Mouse (Mus musculus) ES-CJ7 (cell line): ENCODE data around the gene Hras.

ENCODE experiments used
- DNase-seq: peaks from one replicate; pipeline ENCODE4 v3.0.0; 2011; ENCODE audit warnings: low read depth, low spot score

Gene Hras

DNA sequence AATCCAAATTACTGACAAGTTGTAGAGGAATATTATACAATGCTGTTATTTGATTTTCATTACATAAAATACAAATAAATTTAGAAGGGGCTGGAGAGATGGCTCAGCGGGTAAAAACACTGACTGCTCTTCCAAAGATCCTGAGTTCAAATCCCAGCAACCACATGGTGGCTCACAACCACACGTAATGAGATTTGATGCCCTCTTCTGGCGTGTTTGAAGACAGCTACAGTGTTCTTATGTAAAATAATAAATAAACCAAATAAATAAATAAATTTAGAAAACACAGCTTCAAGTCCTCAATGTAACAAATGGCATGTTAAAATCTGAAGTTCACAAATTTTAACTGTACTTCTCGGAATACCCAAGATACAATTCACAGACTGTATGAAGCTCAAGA lies 18.7 kb downstream of the Hras start:
- no peak for DNase-seq

DNA sequence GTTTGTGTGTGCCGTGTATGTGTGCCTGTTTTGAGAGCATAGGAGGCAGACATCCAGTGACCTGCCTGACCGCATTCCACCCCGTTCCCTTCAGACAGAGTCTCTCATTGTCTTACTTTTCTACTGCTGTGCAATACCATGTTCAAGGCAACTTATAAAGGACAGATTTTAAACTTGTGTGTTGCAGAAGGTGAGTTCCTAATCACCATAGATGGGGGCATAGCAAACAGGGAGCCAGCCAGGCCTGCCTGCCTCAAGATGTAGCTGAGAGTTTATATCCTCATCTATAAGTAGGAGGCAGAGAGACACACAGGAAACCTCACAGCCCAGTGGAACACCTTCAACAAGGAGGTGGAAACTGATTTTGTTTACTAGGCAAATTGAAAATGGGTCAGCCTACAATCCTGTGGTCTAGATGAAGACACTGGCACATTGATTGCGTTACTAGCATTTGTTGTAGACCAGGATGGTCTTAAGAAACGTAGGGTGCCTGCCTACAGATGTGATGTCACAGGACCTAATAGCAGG lies 20.4 kb downstream of the Hras start:
- DNase-seq, result no peak

DNA sequence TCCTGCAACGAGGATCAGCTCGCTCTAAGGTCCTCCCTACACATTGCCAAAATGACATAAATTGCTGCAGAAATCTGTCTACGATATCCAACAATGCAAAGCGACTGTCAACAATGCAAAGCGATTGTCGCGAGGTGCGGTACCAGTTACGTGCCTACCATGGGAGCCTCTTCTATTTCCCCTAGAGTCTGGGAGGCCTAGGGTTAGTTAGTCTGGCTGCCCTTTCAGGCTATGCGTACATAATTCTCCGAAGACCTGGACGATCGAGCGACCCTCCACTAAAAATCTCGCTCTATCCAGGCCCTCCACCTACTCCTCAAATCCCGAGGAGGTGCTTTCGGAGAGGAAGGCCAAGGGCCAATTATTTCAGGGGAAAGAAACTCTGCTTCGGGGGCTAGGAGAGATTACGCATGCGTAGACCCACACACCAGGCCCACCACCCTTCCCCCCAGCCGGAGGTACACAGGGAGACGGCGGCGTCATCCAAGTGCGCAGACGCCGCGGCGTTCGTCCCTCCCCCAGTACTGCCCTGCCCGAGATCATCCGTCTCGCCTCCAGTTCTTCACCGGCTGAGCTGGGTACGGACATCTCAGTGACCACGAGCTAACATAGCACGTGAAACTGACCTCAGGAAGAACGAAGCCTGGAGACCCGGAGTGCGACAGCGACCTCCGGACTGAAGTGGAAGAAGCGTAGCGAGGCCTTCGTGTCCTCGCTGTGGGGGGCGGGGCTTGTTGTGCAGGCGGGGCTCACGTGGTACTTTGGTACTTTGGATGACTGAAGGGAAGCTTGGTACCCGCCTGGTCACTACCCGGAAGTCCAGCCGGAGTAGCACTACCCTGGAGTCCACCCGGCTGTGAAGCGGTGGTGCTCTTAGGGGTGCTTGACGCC lies 21.4 kb downstream of the Hras start, which contains the start of gene Rnh1:
Rnh1 (minus strand) TSS at position 742 of the 891 bp plus-strand sequence.
- DNase-seq, result peak; percentile 96

DNA sequence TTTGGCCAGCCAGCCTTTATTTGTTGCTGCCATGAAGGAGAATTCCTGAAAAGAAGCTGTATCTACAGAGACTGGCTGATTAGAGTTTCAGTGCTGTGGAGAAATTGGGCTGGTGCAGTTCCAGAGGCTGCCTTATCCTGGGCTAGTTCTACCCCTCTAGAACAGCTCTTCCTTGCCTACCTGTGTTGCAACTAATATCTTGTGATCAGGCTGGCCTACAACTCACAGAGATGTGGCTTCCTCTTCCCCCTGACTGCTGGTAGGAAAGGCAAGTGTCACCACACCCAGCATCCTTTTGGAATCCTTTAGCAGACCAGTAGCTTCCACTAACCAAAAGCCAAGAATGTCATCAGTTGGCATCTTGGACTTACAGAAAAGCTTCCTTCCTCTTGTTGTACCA lies 23.9 kb downstream of the Hras start:
- no peak for DNase-seq

DNA sequence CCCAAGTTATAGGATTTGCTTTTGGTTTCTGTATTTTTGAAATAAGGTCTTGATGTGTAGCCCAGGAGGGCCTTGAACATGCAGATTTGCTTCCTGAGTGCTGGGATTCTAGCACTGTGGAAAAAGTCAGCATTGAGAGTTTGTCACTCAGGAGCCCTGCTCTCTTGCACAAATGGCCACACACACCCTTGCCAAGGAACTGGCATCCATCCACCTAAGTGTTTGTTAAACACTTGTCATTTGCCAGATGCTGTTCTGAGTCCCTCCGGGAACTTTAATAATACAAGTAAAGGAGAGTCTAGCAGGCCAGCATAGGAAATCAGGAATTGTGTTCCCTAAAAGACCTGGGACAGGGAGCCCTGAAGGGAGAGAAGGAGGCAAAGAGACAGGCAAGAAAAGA lies 24.5 kb downstream of the Hras start:
- no peak for DNase-seq

DNA sequence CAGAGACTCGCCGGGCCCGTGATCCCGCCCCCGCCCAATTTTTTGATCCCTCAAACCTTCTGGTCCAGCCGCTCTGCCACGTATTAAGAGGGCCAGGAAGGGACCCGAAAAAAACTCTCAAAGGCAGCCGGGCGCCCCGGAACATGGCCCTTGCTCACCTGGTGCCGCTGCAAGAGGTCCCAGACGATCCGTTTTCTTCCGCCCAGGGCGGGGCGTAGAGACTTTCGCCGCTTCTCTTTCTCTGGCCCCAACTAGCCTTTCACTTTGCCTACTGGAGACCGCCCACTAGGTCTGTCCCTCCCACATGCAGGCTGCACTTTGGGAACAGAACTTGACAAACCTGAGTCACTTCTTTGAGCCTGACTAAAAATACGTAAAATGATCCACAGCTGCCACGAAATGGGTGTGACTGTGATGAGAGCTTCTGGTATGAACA lies 25.3 kb downstream of the Hras start:
- DNase-seq, result peak; percentile 68

DNA sequence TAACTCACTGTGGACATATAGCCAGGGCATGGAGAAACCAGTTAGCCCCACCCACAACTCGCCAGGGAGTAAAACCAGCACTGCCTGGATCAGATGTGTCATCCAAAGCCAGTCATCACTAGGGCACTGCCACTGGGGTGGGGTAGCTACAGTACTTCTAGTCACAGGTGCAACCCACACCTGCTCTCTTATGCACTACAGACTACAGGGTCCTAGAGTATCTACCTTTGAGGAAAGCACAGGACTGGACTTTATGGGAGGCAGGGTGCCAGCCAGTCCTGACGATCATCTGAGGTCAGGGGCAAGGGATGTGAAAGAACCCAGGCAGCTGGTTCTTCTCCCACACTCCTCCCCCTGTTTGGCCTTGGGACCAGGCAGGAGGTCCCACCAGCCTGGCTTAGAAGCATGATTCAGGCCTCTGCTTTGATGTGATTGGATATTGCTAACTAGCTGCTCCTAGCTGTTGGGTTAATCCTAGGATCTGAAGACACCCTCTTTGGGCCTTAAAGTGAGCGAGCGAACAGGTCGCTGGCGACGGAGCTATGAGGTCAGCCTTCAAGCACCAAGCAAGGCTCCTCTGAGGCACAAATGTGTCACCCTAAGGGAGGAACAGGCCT lies 25.8 kb downstream of the Hras start:
- peak; percentile 53 for DNase-seq

DNA sequence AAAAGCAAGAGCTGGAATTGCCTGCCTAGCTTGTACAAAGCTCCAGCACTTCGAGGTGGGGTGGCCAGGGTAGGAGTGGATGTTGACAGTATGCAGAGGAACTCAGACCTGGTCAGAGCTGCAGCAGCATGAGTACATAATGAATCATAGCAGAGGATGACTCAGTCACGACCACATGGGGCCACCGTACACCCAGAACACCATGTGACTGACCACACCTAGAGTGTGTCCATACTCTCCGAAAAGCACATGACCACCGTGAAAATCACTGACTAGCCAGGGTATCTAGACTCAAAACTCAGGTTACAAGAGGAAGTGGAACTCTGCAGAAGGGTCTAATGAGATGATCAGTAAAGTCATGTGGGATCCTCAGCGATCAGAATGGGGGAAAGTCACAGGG lies 29.0 kb downstream of the Hras start:
- DNase-seq, result no peak

DNA sequence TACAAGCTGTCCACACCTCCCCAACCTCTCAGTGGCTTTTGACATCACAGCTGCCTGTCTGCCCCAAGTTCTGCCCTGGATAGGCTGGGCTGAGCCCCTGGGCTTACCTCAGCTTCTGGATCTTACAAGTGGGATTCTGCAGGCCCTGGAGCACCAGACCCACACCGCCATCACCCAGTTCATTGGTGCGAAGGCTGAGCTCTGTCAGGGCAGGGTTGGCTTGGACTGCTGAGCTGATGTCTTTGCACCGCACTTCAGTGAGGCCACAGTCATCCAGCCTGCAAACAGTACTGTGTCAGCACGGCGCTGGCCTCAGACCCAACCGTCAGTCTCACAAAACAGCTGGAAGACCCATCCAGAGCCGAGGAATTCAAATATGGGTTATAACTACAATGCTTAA lies 29.4 kb downstream of the Hras start:
- DNase-seq, result no peak

DNA sequence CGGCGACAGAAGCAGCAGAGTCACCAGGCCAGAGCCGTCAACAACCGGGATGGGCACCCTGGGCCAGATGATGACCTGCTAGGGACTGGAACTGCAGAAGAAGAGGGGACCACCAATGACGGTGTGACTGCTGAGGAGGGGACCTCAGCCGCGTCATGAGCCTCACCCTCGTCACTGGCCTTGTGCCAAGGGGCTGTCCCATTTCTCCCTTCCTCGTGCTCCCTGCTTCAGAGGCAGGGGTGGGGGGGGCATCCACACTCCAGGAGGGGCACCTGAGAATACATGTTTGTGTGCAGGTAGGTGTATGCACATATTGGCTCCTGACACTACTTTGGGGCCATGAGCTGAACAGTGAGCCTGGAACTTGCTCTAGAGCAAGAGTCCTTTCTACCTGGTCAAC lies 38.4 kb downstream of the Hras start:
- no peak for DNase-seq

DNA sequence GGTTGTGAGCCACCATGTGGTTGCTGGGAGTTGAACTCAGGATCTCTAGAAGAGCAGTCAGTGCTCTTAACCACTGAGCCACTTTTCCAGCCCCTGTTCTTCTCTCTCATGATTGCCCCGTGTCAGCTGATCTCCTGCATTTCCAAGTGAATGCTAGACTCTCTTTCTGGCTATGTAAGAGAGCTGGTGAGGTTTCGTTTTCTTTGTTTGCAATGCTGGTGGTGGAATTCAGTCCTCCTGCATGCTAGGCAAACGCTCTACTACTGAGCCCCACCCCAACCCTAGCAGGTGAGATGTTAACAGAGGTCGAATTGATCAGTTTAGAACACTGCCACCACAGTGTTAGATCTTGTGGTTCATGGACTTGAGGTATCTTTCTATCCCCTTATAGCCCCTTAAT lies 45.2 kb downstream of the Hras start:
- peak; percentile 97 for DNase-seq

DNA sequence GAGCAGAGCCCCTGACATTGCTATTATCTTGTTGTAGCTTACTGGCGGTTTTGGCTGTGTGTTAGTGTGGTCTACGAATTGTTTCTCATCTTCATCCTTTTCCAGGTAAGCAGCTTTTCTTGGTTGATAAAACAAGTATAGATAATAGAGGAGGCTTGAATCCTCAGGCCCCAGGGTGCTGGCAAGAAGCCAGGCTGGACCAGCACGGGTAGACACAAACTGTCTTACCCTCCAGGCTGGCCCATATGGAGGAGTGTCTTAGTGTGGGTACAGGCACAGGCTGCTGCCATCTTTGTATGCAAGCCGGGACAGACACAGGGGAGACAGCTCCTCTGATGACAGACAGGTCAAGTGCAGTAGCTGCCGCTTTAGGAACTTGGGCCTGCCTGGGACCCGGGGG lies 46.8 kb downstream of the Hras start:
- no peak for DNase-seq

DNA sequence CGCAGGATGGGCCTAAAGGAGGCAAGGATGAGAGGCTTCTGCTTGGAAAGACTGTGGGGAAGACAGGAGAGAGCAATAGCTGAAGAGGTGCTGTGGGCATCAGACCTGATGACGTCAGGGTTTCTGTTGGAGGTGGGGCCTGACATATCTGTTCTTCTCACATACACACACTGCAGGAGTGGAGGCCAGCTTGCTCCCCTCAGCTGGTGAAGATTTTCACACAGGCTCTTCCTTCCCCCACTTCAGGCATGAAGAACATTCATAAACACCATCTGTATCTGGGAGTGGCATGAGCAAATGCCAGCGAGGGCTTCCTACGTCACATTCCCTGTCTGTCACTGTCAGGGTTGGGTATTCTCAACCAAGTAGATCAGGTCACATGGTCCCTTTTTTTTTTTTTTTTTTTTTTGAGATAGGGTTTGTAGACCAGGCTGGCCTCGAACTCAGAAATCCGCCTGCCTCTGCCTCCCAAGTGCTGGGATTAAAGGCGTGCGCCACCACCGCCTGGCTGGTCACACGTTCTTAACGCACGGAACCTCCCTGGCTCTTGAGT lies 47.7 kb downstream of the Hras start:
- no peak for DNase-seq

DNA sequence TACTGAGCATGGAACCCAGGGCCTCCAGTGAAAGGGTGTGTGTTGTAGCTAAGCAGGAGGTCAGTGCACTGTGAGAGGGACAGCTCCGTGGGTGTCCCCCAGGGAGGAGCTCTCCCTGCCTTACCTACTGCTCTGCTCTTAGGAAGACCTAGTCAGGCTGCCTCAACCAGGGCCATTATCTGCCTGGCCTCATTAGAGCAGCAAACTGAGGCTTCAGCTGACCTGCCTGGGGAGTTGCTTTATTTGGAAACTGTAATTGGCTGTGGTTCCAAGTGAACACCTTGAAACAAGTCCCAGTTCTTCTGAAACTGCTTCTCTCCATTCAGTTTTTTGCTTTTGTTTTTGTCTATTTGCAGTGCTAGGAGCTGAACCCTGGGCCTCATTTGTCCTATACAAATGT lies 48.4 kb downstream of the Hras start:
- no peak for DNase-seq

DNA sequence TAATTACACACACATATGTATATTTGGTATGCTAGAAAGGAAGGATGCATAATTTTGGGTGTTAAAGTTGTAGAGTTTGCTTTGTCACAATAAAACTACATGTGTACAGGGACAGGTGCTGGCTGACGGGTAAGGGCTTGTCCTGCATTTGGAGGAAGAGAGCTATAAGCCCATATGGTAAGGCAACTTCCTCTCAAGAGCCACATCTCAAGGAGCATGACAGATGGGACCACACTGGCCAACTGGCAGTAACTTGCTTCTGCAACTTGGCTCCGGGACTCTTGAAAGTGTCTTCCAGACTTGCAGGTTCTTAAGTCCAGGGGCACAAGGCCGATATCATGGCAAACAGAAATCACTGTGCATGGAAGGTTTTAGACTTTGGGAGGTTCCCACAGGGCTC lies 49.2 kb downstream of the Hras start:
- no peak for DNase-seq

DNA sequence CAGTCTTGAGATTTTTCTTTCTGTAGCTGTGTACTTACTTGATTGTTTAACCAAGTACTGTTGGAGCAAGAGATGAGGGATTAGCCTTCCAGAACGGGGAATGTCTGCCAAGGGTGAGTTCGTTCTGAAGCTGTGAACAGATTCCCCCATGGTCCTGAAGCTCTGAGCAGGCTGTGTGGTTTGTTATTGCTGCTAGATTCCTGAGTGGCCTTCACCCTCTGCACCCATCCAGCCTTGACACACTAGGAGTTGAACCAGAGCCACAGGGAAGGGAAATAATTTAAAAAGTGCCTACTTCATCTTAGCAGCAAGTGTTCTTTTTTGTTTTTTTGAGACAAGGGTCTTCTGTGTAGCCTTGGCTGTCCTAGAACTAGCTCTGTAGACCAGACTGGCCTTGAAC lies 49.9 kb downstream of the Hras start:
- DNase-seq, result no peak

DNA sequence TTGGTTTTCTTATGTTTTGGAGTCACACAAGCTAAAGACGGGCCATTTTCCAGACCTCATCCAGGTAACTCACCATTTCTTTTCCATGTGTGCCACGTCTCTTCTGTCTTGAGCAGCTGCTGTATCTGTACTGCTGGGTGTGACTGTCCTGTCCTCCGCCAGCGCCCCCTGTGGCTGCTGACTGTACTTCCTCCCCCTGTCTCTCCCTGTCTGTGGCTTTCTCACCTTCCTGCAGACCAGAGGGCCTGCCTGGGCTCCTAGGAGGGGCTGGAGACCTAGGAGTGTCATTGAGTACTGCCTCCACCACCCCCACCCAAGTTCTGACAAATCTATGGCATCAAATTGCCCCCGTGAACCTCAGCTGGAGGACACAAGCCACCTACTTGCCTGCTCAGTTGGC lies 50.7 kb downstream of the Hras start:
- peak; percentile 78 for DNase-seq

DNA sequence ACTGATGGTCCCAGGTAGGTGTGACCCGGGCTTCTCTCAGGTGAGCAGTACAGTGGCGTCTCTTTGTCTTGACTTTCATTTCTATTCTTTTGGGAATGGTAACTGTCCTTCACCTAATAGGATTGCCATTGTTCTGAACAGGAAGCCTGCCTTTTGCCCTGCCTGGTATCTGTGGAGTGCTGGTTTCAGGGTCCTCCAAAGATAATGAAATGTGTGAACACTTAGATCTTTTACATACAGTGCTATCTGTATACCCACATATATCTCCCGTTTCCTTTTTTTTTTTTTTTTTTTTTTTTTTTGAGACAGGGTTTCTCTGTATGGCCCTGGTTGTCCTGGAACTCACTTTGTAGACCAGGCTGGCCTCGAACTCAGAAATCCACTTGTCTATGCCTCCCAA lies 52.5 kb downstream of the Hras start:
- no peak for DNase-seq
